Mouse (Mus musculus): ENCODE data around the gene Zfx. TPM values are rescaled to one million over a fixed set of nuclear protein-coding genes. Genes with fewer than 3 reads are reported as not detected.

Zfx gene
- 10 to 100 TPM; 25.9 to 27.3 TPM for total RNA-seq (2021)
- long read RNA-seq, full-length matches to known transcripts = 1 of 4 reads
- long read RNA-seq, partial matches to known transcripts = 0 of 4 reads
- long read RNA-seq, other reads (novel, unspliced or antisense) = 3 of 4 reads

- DNase-seq (ENCODE audit: low spot score in 2 of 2) = peak; percentile 51 to 69
Measured at GRCm38 (mm10) chrX:94123059-94123839, at the start of gene Zfx. Gene Zfx, minus strand, starts transcription at chrX:94123702.

GRCm38 (mm10) chrX:94169348-94169747 is 45.8 kb upstream of the Zfx start:
- no peak for DNase-seq (ENCODE audit: low spot score in 2 of 2)

GRCm38 (mm10) chrX:94152251-94152830 is 28.8 kb upstream of the Zfx start:
- no peak for DNase-seq (ENCODE audit: low spot score in 2 of 2)

GRCm38 (mm10) chrX:94150471-94150870 is 27.0 kb upstream of the Zfx start:
- no peak for DNase-seq (ENCODE audit: low spot score in 2 of 2)

- DNase-seq (ENCODE audit: low spot score in 2 of 2) = no peak
Measured at GRCm38 (mm10) chrX:94142004-94142771, 18.7 kb upstream of the Zfx start.

GRCm38 (mm10) chrX:94140080-94140479 is 16.6 kb upstream of the Zfx start:
- DNase-seq (ENCODE audit: low spot score in 2 of 2) = no peak

GRCm38 (mm10) chrX:94138256-94138655 is 14.8 kb upstream of the Zfx start:
- DNase-seq (ENCODE audit: low spot score in 2 of 2) = no peak

GRCm38 (mm10) chrX:94135084-94135483 is 11.6 kb upstream of the Zfx start:
- no peak for DNase-seq (ENCODE audit: low spot score in 2 of 2)

- no peak for DNase-seq (ENCODE audit: low spot score in 2 of 2)
Measured at GRCm38 (mm10) chrX:94133551-94133950, 10.0 kb upstream of the Zfx start.

- DNase-seq (ENCODE audit: low spot score in 2 of 2) = no peak
Measured at GRCm38 (mm10) chrX:94132239-94132638, 8.7 kb upstream of the Zfx start.

GRCm38 (mm10) chrX:94129712-94130111 is 6.2 kb upstream of the Zfx start:
- DNase-seq (ENCODE audit: low spot score in 2 of 2) = no peak

- DNase-seq (ENCODE audit: low spot score in 2 of 2) = no peak
Measured at GRCm38 (mm10) chrX:94125950-94126349, 2.4 kb upstream of the Zfx start.

GRCm38 (mm10) chrX:94122709-94123058 is 818 bp downstream of the Zfx start:
- no peak for DNase-seq (ENCODE audit: low spot score in 2 of 2)

GRCm38 (mm10) chrX:94121866-94122708 is 1.4 kb downstream of the Zfx start:
- DNase-seq (ENCODE audit: low spot score in 2 of 2) = peak; percentile 72 to 85

- no peak for DNase-seq (ENCODE audit: low spot score in 2 of 2)
Measured at GRCm38 (mm10) chrX:94121161-94121856, 2.2 kb downstream of the Zfx start.

- no peak for DNase-seq (ENCODE audit: low spot score in 2 of 2)
Measured at GRCm38 (mm10) chrX:94118350-94118749, 5.2 kb downstream of the Zfx start.

GRCm38 (mm10) chrX:94115882-94116281 is 7.6 kb downstream of the Zfx start:
- DNase-seq (ENCODE audit: low spot score in 2 of 2) = no peak

- DNase-seq (ENCODE audit: low spot score in 2 of 2) = no peak
Measured at GRCm38 (mm10) chrX:94105964-94106363, 17.5 kb downstream of the Zfx start.

GRCm38 (mm10) chrX:94102938-94103337 is 20.6 kb downstream of the Zfx start:
- no peak for DNase-seq (ENCODE audit: low spot score in 2 of 2)

GRCm38 (mm10) chrX:94100561-94100960 is 22.9 kb downstream of the Zfx start:
- no peak for DNase-seq (ENCODE audit: low spot score in 2 of 2)

Data from layer of hippocampus, postnatal 10 days (tissue).